Mouse (Mus musculus) spleen, postnatal 10 days (tissue): ENCODE results near the gene Anp32b.

Source experiments
- DNase-seq, 2 experiments: peaks; one replicate each; pipeline ENCODE4 v3.0.0; 2021 to 2022; ENCODE audit warnings: low spot score in 2 of 2

Gene Anp32b

GRCm38 (mm10) chr4:46452855-46453719 is 2.4 kb downstream of the Anp32b start:
- no peak for DNase-seq

DNA sequence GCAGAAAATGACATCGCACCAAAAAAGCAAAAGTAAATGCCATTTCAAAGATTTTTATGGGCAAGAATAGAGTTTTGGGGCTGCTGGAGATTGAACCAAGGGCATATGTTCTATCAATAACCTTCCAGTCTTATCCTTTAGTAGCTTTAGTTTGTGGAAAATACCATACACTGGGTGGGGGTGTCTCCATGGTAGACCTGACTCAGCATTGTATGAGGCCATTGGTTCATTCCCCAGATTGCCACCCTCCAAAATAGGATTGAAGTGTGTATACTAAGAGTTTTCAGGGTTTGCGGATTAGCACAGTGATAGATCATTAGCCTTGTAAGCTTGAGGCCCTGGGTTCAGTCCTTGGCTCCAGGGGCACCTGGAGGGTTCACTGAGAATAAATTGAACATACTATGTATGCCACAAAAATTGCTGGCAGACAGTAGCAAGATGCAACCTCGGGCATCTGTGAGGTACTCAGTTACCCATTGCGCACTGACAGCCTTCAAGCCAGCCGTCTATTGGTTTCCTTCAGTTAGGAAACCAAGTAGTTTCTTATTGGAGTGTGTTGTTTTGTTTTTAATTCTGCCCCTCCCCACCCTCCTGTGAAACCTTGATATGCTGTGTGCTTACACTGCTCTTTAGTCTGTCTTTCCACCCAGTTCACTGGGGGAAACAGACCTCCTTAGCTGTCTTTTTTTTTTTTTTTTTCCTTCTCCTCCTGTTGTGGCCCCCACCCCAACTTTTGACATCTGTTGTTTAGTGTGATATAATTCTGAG is 3.6 kb downstream of the Anp32b start:
- DNase-seq = no peak

- no peak for DNase-seq
These were observed 6.1 kb downstream of the Anp32b start for GRCm38 (mm10) chr4:46456762-46457161.

GRCm38 (mm10) chr4:46457186-46457585 is 6.5 kb downstream of the Anp32b start:
- no peak for DNase-seq

DNA sequence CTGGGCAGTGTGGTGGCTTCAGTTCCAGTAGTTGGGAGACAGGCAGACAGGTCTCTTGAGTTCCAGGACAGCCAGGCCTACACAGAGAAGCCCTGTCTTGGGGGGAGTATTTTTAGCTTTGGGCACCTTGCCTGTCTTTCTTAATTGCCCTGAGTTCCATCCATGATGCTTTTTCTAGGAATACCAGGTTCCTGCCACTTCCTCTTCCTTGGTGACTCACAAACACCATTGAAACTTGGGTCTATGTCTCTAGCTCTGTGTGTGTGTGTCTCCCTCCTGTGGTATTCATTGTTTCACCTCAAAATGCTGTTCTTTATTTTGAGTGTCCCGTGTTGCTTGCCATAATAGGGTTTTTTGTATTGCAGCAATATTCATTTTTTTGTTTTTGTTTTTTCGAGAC is 7.7 kb downstream of the Anp32b start:
- no peak for DNase-seq

DNA sequence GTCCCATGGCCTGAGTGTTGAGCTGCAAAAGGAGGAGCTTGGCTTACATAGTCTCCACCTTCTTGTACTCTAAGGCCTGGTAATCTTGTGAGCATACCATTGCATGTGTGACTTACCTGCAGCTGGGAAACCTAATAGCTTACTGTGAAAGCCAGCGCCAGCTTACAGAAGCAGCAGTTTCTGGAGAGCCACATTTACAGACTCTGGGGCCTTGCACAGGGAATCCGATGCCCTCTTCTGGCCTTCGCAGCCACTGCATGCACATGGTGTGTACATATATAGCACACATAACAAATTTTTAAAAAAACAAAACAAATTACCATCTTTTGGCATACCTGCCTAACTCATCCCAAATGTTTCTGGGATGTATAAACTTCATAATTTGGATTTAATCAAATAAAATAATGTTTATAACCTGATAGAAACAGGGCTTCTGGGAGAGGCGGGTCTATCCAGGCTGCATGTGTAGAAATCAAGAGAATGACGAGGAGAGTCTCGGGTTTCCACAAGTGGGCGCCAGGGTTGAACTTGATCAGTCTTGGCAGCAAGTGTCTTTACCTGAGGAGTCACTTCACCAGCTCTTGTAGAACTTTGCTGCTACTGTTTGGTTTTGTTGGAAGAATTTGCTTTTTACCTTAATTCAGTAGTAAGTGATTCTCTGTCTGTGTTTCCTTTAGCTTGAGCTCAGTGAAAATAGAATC is 12.6 kb downstream of the Anp32b start:
- peak in 1 of 2 experiments; percentile 77 for DNase-seq

DNA sequence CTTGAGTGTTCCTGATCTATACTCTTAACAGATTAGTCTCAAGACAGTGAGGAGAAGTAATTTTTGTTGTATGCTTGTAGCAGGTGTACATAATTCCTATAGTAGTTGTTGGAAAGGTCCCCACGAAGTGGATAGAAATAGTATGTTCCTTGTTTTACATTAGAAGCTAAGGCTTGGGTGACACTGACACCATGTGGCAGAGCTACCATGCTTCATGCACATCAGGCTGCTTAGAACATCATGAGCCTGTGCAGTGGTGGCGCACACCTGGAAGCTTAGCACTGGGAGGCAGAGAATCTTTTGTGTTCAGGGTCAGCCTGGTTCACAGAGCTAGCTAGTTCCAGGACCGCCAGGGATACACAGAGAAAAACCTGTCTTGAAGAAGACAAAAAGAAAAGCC is 15.0 kb downstream of the Anp32b start:
- no peak for DNase-seq

GRCm38 (mm10) chr4:46475101-46475500 is 24.4 kb downstream of the Anp32b start:
- no peak for DNase-seq

- DNase-seq = no peak
These were observed 28.4 kb downstream of the Anp32b start for GRCm38 (mm10) chr4:46479081-46479480.

GRCm38 (mm10) chr4:46485696-46486417 is 35.2 kb downstream of the Anp32b start:
- peak; percentile 71 to 90 for DNase-seq

DNA sequence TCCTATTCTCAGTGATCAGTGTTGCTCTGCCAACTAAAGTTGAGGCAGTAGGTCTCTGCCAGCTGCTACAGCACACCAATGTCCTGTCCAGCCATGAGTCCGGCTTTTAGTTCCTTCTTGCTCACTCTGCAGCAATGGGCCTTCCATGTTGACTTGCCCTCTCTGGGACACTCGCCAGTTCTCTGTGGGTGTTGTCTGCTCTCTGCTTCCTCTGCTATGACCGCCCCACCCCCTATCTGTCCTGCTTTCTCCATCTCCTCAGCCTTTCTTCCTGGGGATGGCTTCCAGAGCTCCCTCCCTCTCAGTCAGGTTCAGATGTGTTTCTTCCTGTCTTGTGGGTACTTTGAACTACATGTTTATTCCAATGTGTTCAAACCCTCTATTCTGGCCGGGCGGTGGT is 36.6 kb downstream of the Anp32b start:
- DNase-seq = peak in 1 of 2 experiments; percentile 38

GRCm38 (mm10) chr4:46489028-46489925 is 38.6 kb downstream of the Anp32b start, which contains the start of gene Nans:
Gene Nans, plus strand, starts transcription at chr4:46489248.
- peak; percentile 90 to 97 for DNase-seq

DNA sequence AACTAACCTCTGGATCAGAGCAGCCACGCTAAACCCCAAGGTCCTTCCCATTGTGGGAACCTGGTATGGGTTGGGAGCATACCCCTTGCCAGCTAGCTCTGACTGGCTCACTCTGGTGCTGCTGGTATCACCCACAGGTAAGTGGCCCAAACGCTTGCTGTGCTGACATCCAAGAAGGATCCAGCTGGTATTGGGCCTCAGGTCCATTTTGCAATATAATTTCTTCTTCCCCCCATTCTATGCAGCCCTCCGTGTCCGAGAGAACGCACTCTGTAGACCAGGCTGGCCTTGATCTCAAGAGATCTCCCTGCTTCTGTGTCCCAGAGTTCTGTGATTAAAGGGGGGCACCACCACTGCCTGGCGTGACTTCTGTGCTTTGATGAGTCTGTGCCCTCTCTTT is 42.4 kb downstream of the Anp32b start:
- no peak for DNase-seq

- DNase-seq = no peak
These were observed 44.8 kb downstream of the Anp32b start for GRCm38 (mm10) chr4:46495543-46495942.

GRCm38 (mm10) chr4:46497286-46497892 is 46.7 kb downstream of the Anp32b start:
- DNase-seq = peak; percentile 79 to 88

- DNase-seq = no peak
These were observed 47.8 kb downstream of the Anp32b start for GRCm38 (mm10) chr4:46498511-46498910.

GRCm38 (mm10) chr4:46498976-46499375 is 48.3 kb downstream of the Anp32b start:
- peak in 1 of 2 experiments; percentile 73 for DNase-seq

DNA sequence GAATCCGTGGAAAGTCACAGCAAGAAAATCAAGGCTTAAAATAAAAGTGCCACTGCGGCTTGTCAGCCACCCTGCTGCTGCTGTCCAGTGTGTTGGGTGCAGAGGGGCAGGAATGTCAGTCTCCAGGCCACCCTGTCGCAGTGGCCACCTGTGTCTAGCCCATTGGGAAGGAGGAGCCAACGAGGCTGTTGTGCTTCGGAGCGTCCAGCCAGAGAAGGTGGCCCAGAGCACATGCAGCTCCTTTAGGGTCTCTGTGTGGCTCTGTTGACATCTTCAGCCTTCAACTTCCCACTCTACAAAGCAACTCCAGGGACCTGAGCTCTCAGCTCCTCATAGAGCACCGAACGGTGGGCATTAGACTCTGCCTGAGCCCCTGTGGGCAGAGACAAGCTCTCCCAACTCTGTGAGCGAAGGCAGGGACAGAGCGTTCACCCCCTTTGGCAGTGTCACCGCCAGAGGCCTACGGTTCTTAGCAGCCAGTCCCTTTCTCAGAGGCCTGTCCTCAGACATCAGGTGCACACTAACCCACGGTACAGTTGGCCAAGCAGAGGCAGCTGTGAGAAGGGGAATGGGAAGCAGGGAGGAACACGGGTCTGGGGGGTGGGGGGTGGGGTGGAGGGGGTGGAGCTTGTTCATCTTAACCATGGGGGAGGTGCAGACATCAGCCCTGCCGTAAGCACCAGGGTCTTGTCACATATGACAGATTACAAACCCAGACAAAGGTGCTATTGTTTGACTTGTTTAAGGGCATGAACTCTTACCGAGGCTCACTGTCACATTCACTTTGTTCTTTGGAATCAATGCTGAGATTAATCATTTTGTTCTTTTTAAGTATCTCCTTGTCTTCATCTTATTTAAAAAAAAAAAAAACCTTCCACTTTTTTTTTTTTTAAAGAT is 52.2 kb downstream of the Anp32b start:
- no peak for DNase-seq

- no peak for DNase-seq
These were observed 53.2 kb downstream of the Anp32b start for GRCm38 (mm10) chr4:46503881-46504280.
